Mouse (Mus musculus): ENCODE measurements around the gene Gja8. TPM values are rescaled to one million over a fixed set of nuclear protein-coding genes. Genes with fewer than 3 reads are reported as not detected.
A peak's percentile ranks its signal among the peaks of the same experiment; 100 is the strongest.

Gene Gja8
- polyA plus RNA-seq (2014; fragmentation: Nextera tagmentation; extraction: Ambion mirVana): 0.16 and 0.20 TPM in 2 replicates

DNA sequence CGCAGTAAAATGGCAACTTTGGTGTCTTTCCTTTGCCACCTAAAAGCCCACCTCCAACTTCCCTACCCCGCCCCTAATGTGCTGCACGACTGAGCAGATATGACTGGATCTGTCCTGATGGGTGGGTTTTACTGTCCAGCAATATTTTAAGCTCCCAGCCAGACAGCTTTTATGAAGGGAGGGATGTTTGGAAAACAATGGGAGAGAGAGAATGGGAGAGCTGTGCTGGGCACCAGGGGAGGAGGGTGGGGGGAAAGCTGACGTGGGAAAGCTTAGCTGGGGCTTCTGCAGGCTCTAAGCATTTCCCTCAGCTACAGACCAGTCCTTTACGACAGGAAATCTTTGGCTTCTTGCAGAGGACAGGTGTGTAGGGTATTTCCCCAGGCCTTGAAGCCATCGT, at the start of gene Gja8:
Gene Gja8 (minus strand): TSS at position 101 of the 400 bp plus-strand sequence.
- Histone ChIP-seq H3K9me3 (ENCODE audit: control insufficient read depth, low read length) (no peaks in the 10 kb centered on the region), H3K4me2 (replicated peaks; ENCODE audit: low read depth, low read length) (no peak within 1 kb of the TSS), H3K27ac (ENCODE audit: low read depth, low read length) (no peak within 1 kb of the TSS), H3K36me3 (ENCODE audit: control insufficient read depth, insufficient read depth, low read length) (no peaks in the 10 kb centered on the region), H3K9ac (ENCODE audit: low read depth, low read length) (no peak within 1 kb of the TSS), H3K27me3 (ENCODE audit: control insufficient read depth, insufficient read depth, low read length) (no peaks in the 10 kb centered on the region), H3K4me3 (ENCODE audit: low read length) (no peak within 1 kb of the TSS), H3K4me1 (ENCODE audit: control insufficient read depth, insufficient read depth, low read length) (peaks cover 2% of the 10 kb centered on the region)
- WGBS: 38% methylated on average over 6 of the region's 6 CpGs
- no peak for ATAC-seq (ENCODE audit: low FRiP score, low TSS enrichment)

DNA sequence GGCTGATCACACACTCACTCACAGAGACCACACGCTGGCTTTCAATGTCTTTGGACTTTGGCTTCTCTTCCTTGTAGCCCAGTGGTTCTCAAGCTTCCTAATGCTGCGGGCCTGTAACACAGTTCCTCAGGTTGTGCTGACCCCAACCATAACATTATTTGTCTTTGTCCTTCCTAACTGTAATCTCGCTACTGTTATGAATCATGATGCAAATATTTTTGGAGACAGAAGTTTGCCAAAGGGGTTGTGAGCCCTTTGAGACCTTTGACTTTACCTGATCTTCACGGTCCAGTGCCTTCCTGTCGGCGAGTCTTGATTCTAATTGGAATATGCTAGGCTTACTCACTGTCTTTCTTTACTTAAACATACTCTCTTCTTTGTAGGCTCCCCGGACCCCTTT, 48.6 kb upstream of the Gja8 start:
- H3K9me3 ChIP-seq (ENCODE audit: control insufficient read depth, low read length): no peaks in the 10 kb centered on the region
- H3K4me2 ChIP-seq (replicated peaks; ENCODE audit: low read depth, low read length): no peak overlapping the region
- no peaks in the 10 kb centered on the region for H3K36me3 ChIP-seq (ENCODE audit: control insufficient read depth, insufficient read depth, low read length)
- ATAC-seq (ENCODE audit: low FRiP score, low TSS enrichment): no peak
- no peaks in the 10 kb centered on the region for H3K4me1 ChIP-seq (ENCODE audit: control insufficient read depth, insufficient read depth, low read length)
- H3K4me3 ChIP-seq (ENCODE audit: low read length): no peak overlapping the region
- H3K27me3 ChIP-seq (ENCODE audit: control insufficient read depth, insufficient read depth, low read length): no peaks in the 10 kb centered on the region
- no peak overlapping the region for H3K9ac ChIP-seq (ENCODE audit: low read depth, low read length)
- WGBS: 67% methylated on average over 7 of the region's 7 CpGs
- H3K27ac ChIP-seq (ENCODE audit: low read depth, low read length): no peak overlapping the region

DNA sequence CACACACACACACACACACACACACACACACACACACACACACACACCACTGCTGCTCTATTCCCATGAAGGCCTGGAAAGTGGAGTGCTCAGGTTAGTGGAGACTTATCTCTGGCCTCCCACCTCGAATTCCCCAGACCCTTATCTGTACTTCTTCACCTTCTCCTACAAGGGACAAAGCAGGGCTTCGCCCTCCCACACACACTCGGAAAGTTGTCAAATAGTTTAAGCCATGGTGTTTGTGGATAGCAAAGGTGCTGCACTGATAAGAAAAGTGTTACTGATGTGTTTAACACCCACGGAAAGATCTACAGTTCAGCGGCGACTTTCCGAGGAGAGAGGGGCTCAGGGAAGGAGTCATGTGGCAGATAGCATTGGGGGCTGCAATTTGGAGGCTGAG, 45.2 kb upstream of the Gja8 start:
- WGBS: 36% methylated on average over 7 of the region's 7 CpGs
- H3K36me3 ChIP-seq (ENCODE audit: control insufficient read depth, insufficient read depth, low read length): no peaks in the 10 kb centered on the region
- H3K4me3 ChIP-seq (ENCODE audit: low read length): no peak overlapping the region
- H3K27me3 ChIP-seq (ENCODE audit: control insufficient read depth, insufficient read depth, low read length): no peaks in the 10 kb centered on the region
- no peak for ATAC-seq (ENCODE audit: low FRiP score, low TSS enrichment)
- H3K27ac ChIP-seq (ENCODE audit: low read depth, low read length): no peak overlapping the region
- no peaks in the 10 kb centered on the region for H3K4me1 ChIP-seq (ENCODE audit: control insufficient read depth, insufficient read depth, low read length)
- no peaks in the 10 kb centered on the region for H3K9me3 ChIP-seq (ENCODE audit: control insufficient read depth, low read length)
- H3K9ac ChIP-seq (ENCODE audit: low read depth, low read length): no peak overlapping the region
- H3K4me2 ChIP-seq (replicated peaks; ENCODE audit: low read depth, low read length): no peak overlapping the region

- Histone ChIP-seq H3K4me1 (ENCODE audit: control insufficient read depth, insufficient read depth, low read length) (no peaks in the 10 kb centered on the region), H3K9me3 (ENCODE audit: control insufficient read depth, low read length) (no peaks in the 10 kb centered on the region), H3K9ac (ENCODE audit: low read depth, low read length) (no peak overlapping the region), H3K4me3 (ENCODE audit: low read length) (no peak overlapping the region), H3K27me3 (ENCODE audit: control insufficient read depth, insufficient read depth, low read length) (no peaks in the 10 kb centered on the region), H3K27ac (ENCODE audit: low read depth, low read length) (no peak overlapping the region), H3K36me3 (ENCODE audit: control insufficient read depth, insufficient read depth, low read length) (no peaks in the 10 kb centered on the region), H3K4me2 (replicated peaks; ENCODE audit: low read depth, low read length) (no peak overlapping the region)
- ATAC-seq (ENCODE audit: low FRiP score, low TSS enrichment): no peak
- WGBS: 59% methylated on average over 12 of the region's 12 CpGs
Measured at GRCm38 (mm10) chr3:96963088-96964034, 37.5 kb upstream of the Gja8 start.

- no peak for ATAC-seq (ENCODE audit: low FRiP score, low TSS enrichment)
- no peaks in the 10 kb centered on the region for H3K27me3 ChIP-seq (ENCODE audit: control insufficient read depth, insufficient read depth, low read length)
- H3K4me1 ChIP-seq (ENCODE audit: control insufficient read depth, insufficient read depth, low read length): no peaks in the 10 kb centered on the region
- H3K9ac ChIP-seq (ENCODE audit: low read depth, low read length): no peak overlapping the region
- no peak overlapping the region for H3K4me2 ChIP-seq (replicated peaks; ENCODE audit: low read depth, low read length)
- H3K4me3 ChIP-seq (ENCODE audit: low read length): no peak overlapping the region
- H3K27ac ChIP-seq (ENCODE audit: low read depth, low read length): no peak overlapping the region
- no peaks in the 10 kb centered on the region for H3K36me3 ChIP-seq (ENCODE audit: control insufficient read depth, insufficient read depth, low read length)
- no peaks in the 10 kb centered on the region for H3K9me3 ChIP-seq (ENCODE audit: control insufficient read depth, low read length)
- 50% methylated on average over 8 of the region's 8 CpGs for WGBS
Measured at GRCm38 (mm10) chr3:96960597-96960996, 34.8 kb upstream of the Gja8 start.

- H3K4me1 ChIP-seq (ENCODE audit: control insufficient read depth, insufficient read depth, low read length): no peaks in the 10 kb centered on the region
- 45% methylated on average over 14 of the region's 14 CpGs for WGBS
- H3K4me3 ChIP-seq (ENCODE audit: low read length): no peak overlapping the region
- H3K9me3 ChIP-seq (ENCODE audit: control insufficient read depth, low read length): no peaks in the 10 kb centered on the region
- no peak overlapping the region for H3K27ac ChIP-seq (ENCODE audit: low read depth, low read length)
- H3K36me3 ChIP-seq (ENCODE audit: control insufficient read depth, insufficient read depth, low read length): no peaks in the 10 kb centered on the region
- no peak overlapping the region for H3K4me2 ChIP-seq (replicated peaks; ENCODE audit: low read depth, low read length)
- H3K27me3 ChIP-seq (ENCODE audit: control insufficient read depth, insufficient read depth, low read length): no peaks in the 10 kb centered on the region
- ATAC-seq (ENCODE audit: low FRiP score, low TSS enrichment): no peak
- H3K9ac ChIP-seq (ENCODE audit: low read depth, low read length): no peak overlapping the region
Measured at GRCm38 (mm10) chr3:96953489-96954233, 27.8 kb upstream of the Gja8 start.

- no peaks in the 10 kb centered on the region for H3K27me3 ChIP-seq (ENCODE audit: control insufficient read depth, insufficient read depth, low read length)
- H3K36me3 ChIP-seq (ENCODE audit: control insufficient read depth, insufficient read depth, low read length): no peaks in the 10 kb centered on the region
- no peak overlapping the region for H3K4me2 ChIP-seq (replicated peaks; ENCODE audit: low read depth, low read length)
- no peaks in the 10 kb centered on the region for H3K4me1 ChIP-seq (ENCODE audit: control insufficient read depth, insufficient read depth, low read length)
- H3K4me3 ChIP-seq (ENCODE audit: low read length): no peak overlapping the region
- no peaks in the 10 kb centered on the region for H3K9me3 ChIP-seq (ENCODE audit: control insufficient read depth, low read length)
- ATAC-seq (ENCODE audit: low FRiP score, low TSS enrichment): no peak
- WGBS: 81% methylated on average over 2 of the region's 2 CpGs
- H3K9ac ChIP-seq (ENCODE audit: low read depth, low read length): no peak overlapping the region
- no peak overlapping the region for H3K27ac ChIP-seq (ENCODE audit: low read depth, low read length)
Measured at GRCm38 (mm10) chr3:96942706-96943105, 16.9 kb upstream of the Gja8 start.

GRCm38 (mm10) chr3:96938738-96939137, 12.9 kb upstream of the Gja8 start:
- Histone ChIP-seq H3K4me2 (replicated peaks; ENCODE audit: low read depth, low read length) (peak overlapping the region; percentile 25; the same call in 1 of the 2 replicates), H3K27me3 (ENCODE audit: control insufficient read depth, insufficient read depth, low read length) (no peaks in the 10 kb centered on the region), H3K9ac (ENCODE audit: low read depth, low read length) (no peak overlapping the region), H3K4me1 (ENCODE audit: control insufficient read depth, insufficient read depth, low read length) (no peaks in the 10 kb centered on the region), H3K4me3 (ENCODE audit: low read length) (no peak overlapping the region), H3K36me3 (ENCODE audit: control insufficient read depth, insufficient read depth, low read length) (no peaks in the 10 kb centered on the region), H3K9me3 (ENCODE audit: control insufficient read depth, low read length) (no peaks in the 10 kb centered on the region), H3K27ac (ENCODE audit: low read depth, low read length) (no peak overlapping the region)
- ATAC-seq (ENCODE audit: low FRiP score, low TSS enrichment): peak; percentile 68
- 10% methylated on average over 11 of the region's 11 CpGs for WGBS

DNA sequence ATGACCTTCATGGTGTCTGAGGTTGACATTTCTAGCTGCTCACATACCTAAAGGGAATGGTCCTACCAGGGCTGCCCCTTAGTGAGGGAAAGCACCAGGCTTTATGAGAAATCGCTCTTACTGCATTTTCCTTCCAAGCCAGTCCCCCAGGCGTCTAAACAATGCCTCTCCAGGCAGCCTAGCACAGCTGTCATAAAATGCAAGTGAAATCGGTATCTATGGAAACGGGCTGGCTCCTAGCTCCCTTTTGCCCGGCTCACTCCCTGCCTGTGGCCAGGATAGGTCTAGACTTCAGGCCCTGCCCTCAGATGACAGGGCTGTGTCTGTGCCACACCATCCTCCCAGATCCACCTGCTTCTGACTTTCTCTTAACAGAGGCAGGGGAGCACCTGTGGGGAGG, 11.8 kb upstream of the Gja8 start:
- no peaks in the 10 kb centered on the region for H3K4me1 ChIP-seq (ENCODE audit: control insufficient read depth, insufficient read depth, low read length)
- H3K4me3 ChIP-seq (ENCODE audit: low read length): no peak overlapping the region
- no peak overlapping the region for H3K9ac ChIP-seq (ENCODE audit: low read depth, low read length)
- H3K27ac ChIP-seq (ENCODE audit: low read depth, low read length): no peak overlapping the region
- H3K27me3 ChIP-seq (ENCODE audit: control insufficient read depth, insufficient read depth, low read length): no peaks in the 10 kb centered on the region
- no peak overlapping the region for H3K4me2 ChIP-seq (replicated peaks; ENCODE audit: low read depth, low read length)
- ATAC-seq (ENCODE audit: low FRiP score, low TSS enrichment): peak; percentile 32; the same call in 1 of the 2 replicates
- H3K36me3 ChIP-seq (ENCODE audit: control insufficient read depth, insufficient read depth, low read length): no peaks in the 10 kb centered on the region
- H3K9me3 ChIP-seq (ENCODE audit: control insufficient read depth, low read length): no peaks in the 10 kb centered on the region
- 6% methylated on average over 5 of the region's 5 CpGs for WGBS

All from kidney, embryonic 14.5 days (tissue).